ENCODE assay signal across 1 mouse cellular context in the genomic region with DNA sequence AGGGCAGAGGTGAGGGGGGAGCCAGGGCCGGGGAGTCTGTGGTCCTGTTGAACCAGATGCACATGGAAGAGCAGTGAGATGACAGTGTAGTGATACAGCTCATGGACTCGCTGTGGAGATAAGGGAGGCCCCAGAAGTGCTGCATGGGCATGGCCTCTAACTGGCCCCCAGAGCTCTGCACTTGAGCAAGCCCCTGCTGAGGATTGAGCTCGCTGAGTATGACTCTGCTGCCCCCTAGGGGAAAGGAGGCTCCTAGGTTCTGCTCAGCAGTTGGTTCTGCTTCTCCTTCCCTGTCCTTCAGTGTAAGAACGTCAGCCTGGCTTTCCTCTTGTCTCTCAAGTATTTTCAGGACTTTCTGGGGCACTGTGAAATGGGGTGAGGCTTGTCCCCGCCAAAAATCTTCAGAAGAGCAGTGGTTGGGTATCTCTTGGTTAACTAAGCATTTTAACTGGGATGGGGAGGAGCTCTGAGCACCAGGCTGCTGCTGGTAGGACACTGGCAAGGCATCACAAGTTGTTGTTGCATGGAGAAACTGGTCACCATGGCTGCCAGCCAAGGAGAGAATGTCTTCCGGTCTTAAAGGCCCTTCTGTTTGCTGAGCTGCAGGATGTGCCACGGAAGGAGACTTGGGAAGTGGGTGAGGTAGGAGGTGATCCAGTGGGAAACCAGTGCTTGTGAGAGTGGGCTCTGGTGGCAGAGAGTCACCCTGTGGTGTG.
A peak's percentile ranks its signal among the peaks of the same experiment; 100 is the strongest.
TF ChIP-seq lines count a peak whose summit lies in the region.

No protein-coding gene starts in this region.

TF ChIP-seq in CH12.LX, 34 proteins besides CTCF, POLR2A, EP300 and RAD21:
- TF ChIP-seq E2F4 (IDR thresholded peaks at IDR 0.05; ENCODE audit: insufficient replicate concordance, low read depth, low read length) = no peak
- 0 out of 2 replicates have a peak, but pooled peaks have one; percentile 9 for TF ChIP-seq ELF1 (IDR thresholded peaks at IDR 0.05; ENCODE audit: low read depth, low read length)
- peak; percentile 66 for TF ChIP-seq ZC3H11A (IDR thresholded peaks at IDR 0.05; ENCODE audit: low read depth, low read length)
- TF ChIP-seq TCF12 (IDR thresholded peaks at IDR 0.05; ENCODE audit: low read depth, low read length) = 0 out of 2 replicates have a peak, but pooled peaks have one; percentile 17
- TF ChIP-seq NELFE (IDR thresholded peaks at IDR 0.05; ENCODE audit: low read depth, low read length) = no peak; the same call in 1 of the 2 replicates
- TF ChIP-seq SMC3 (IDR thresholded peaks at IDR 0.05; ENCODE audit: low read depth, low read length) = peak; percentile 90
- TF ChIP-seq CHD1 (IDR thresholded peaks at IDR 0.05; ENCODE audit: low read depth, low read length) = no peak
- 0 out of 2 replicates have a peak, but pooled peaks have one; percentile 18 for TF ChIP-seq NRF1 (IDR thresholded peaks at IDR 0.05; ENCODE audit: low read depth, low read length)
- no peak for TF ChIP-seq BHLHE40 (IDR thresholded peaks at IDR 0.05; ENCODE audit: low read depth, low read length)
